Mouse (Mus musculus) left cerebral cortex, adult 9 months (tissue): ENCODE measurements around the gene Sec31a.
A peak's percentile ranks its signal among the peaks of the same experiment; 100 is the strongest.

ENCODE experiments used
- DNase-seq, 2 experiments: peaks; one replicate each; pipeline ENCODE4 v3.0.0; 2022; ENCODE audit warnings: low spot score in 2 of 2

Gene Sec31a

DNA sequence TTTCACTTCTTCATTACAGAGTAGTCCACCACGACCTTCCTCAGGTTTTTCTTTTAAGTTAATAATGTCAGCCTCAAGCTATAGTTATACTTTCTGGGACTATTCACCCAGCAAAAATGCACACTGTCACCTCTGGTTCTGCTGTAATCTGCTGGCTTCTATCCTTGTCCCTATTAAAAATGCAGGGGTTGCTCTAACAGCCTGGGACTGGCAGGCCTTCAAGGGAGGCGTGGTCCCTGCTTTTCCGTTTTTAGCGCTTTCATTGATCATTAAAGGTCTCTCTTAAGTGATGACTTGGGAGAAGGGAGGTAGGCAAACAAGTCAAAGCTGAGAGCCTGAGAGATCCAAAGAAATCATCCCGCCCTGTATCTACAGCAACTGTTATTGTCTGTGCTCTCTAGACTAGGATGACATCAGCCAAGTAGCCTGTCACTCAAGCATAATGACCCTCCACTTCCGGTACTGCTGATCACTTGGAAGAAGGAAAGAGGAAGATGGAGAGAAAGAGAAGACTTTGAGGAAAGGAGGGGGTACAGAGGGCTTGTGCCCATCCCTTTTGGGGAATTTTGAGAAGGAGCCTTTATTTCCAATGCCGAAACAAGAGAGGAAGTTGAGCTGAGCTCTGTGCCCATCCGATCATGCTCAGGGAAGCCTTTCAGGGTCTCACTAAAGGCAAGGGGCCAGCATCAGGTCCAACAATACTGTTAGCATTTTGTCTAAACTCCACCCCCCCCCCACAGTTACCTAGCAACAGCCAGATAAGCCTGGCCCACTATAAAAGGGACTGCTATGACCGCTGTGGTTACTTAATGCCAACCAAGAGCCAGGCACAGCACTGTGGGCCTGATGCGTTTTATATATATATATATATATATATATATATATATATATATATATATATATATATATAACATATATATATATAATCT, 66.5 kb downstream of the Sec31a start:
- peak in 1 of 2 experiments; percentile 7 for DNase-seq

- DNase-seq: no peak
Observed at GRCm38 (mm10) chr5:100345118-100345517, 70.9 kb downstream of the Sec31a start.

GRCm38 (mm10) chr5:100343087-100343486, 72.9 kb downstream of the Sec31a start:
- DNase-seq: no peak

- DNase-seq: no peak
Observed at GRCm38 (mm10) chr5:100342422-100342821, 73.6 kb downstream of the Sec31a start.

- DNase-seq: no peak
Observed at GRCm38 (mm10) chr5:100341042-100341441, 75.0 kb downstream of the Sec31a start.

DNA sequence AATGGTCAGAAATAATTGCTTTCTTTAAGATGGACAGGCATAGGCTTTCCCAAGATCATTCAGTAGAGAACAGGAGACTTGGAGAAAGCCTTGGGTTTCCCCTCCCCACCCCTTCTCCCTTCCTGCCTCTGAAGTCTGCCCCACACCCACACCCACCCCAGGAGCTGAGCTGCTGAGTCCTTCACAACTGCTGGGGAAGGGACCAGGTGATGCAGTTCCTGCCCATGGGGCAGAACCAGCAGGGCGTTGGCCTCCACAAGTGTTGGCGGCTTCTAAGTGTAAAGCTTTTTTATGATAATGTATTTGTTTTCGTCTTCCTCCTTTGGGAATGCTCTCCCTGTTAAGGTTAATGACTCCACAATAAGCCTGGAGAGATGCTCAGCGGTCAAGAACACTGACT, 78.2 kb downstream of the Sec31a start:
- no peak for DNase-seq

- no peak for DNase-seq
Observed at GRCm38 (mm10) chr5:100336876-100337275, 79.2 kb downstream of the Sec31a start.

- DNase-seq: no peak
Observed at GRCm38 (mm10) chr5:100335581-100336080, 80.4 kb downstream of the Sec31a start.

GRCm38 (mm10) chr5:100334686-100335085, 81.3 kb downstream of the Sec31a start:
- DNase-seq: no peak

- DNase-seq: no peak
Observed at GRCm38 (mm10) chr5:100333607-100334380, 82.2 kb downstream of the Sec31a start.

GRCm38 (mm10) chr5:100332300-100333004, 83.6 kb downstream of the Sec31a start:
- no peak for DNase-seq

GRCm38 (mm10) chr5:100331636-100332035, 84.4 kb downstream of the Sec31a start:
- no peak for DNase-seq

DNA sequence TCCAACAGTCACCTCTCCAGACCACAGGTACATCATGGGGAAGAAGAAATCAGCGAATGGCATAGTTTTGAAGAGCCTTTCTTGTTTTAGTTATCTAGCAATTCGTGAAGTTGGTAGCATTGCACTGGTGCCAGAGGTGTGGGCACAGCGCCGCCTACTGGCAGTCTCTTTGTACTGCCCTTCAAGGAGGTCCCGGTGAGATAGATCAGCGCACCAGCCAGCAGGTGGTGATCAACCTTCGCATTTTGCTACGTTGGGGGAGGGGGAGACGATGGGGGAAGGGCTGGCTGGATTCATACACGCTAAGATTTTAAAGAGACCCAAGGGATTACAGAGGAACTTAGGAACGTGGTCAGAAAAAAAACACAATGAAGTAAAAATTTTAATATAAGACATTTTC, 94.0 kb downstream of the Sec31a start:
- DNase-seq: peak; percentile 23 to 85

DNA sequence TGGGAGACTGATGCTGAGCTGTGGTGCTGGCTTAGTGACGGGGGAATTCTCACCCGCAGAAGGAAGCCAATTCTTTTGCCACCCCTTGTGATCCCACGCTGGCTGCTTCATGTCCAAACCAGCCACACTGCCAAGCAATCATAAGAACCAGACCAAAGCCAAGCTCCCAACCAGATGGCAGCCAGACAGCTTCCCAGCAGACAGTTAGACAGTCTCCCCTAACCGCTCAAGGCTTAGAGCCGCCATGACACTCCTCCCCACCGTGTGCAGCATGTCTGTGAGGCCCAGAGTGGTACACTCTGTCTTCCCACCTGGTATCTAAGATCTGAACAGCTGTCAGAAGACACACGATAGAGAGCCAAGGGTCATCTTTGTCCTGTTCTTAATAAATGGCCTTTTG, 98.2 kb downstream of the Sec31a start:
- no peak for DNase-seq

- no peak for DNase-seq
Observed at GRCm38 (mm10) chr5:100317010-100317409, 99.0 kb downstream of the Sec31a start.

- peak in 1 of 2 experiments; percentile 37 for DNase-seq
Observed at GRCm38 (mm10) chr5:100315646-100316045, 100.4 kb downstream of the Sec31a start.

DNA sequence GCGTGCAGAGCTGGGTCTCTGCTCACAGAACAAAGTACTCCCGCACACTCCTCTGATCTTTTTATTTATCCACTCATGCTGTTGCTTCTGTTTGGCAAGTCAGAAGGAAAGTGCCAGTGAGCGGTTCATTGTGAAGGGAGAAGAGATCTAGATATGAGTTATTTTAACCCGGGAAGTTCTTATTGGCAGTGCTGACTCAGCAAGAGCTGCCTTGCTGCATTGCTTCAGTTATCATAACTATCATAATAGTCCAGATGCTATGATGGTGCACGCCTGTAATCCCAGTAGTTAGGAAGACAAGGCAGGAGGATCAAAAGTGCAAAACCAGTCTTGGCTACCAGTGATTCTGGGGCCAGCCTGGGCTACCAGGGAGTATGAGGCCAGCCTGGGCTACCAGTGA, 103.6 kb downstream of the Sec31a start:
- DNase-seq: no peak
